ENCODE assay signal across 8 mouse cellular contexts in the genomic region with DNA sequence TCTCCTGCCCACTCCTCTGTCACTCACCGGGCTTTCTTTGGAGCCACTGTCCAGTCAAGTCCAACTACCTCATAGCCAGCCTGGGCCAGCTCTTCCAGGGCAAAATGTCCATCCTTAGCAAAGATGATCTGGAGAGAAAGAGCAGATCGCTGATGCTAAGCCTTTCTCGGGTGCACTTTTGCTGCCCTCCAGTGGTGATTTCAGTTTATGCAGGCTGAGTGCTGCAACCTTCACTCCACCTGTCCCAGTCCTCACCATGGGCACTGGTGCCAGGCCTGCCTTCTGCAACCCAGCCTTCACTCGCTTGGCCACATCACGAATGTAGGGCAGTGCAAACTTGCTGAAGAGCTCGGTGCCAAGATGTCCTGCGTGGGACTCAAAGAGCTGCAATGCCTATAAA. TPM values are rescaled to one million over a fixed set of nuclear protein-coding genes. Genes with fewer than 3 reads are reported as not detected.
A peak's percentile ranks its signal among the peaks of the same experiment; 100 is the strongest.
DNase-seq lines count a peak whose midpoint lies in the region; ATAC-seq and TF ChIP-seq lines count a peak whose summit lies in the region.

No protein-coding gene starts in this region.

- no peaks in the 10 kb centered on the region for H3K27me3 ChIP-seq in MEL (ENCODE audit: control insufficient read depth in 1 of 2, insufficient read depth in 2 of 2, low read length in 2 of 2)
- no peaks in the 10 kb centered on the region for H3K27me3 ChIP-seq in forebrain, postnatal 0 days (ENCODE audit: insufficient read depth, low read length)
- no peaks in the 10 kb centered on the region for H3K27me3 ChIP-seq in liver, embryonic 12.5 days (replicated peaks)
- H3K27me3 ChIP-seq in neural tube, embryonic 11.5 days (ENCODE audit: control insufficient read depth, insufficient read depth, low read length): no peaks in the 10 kb centered on the region

- no peak for TF ChIP-seq EP300 in MEL (IDR thresholded peaks at IDR 0.05; ENCODE audit: low read depth in 1 of 2, low read length in 2 of 2)

- peaks cover 0 to 9% of the 10 kb centered on the region in 2 experiments; a peak in 2 of 4 replicates for H3K4me1 ChIP-seq in MEL (ENCODE audit: control insufficient read depth in 1 of 2, insufficient read depth in 2 of 2, low read length in 2 of 2)
- peaks cover 13% of the 10 kb centered on the region; the same call in 1 of the 2 replicates for H3K4me1 ChIP-seq in forebrain, postnatal 0 days (ENCODE audit: insufficient read depth)
- peaks cover 44% of the 10 kb centered on the region for H3K4me1 ChIP-seq in liver, embryonic 12.5 days
- H3K4me1 ChIP-seq in neural tube, embryonic 11.5 days (ENCODE audit: control insufficient read depth, insufficient read depth, low read length): peaks cover 17% of the 10 kb centered on the region

- peaks cover 6% of the 10 kb centered on the region; the same call in 1 of the 2 replicates for H3K79me2 ChIP-seq in MEL (ENCODE audit: control insufficient read depth, insufficient read depth, low read length, poor library complexity)

- DNase-seq in 416B (ENCODE audit: low read depth) (peak; percentile 76), MEL (ENCODE audit: low read depth, low spot score) (peak; percentile 80)
- DNase-seq in cerebellum, adult 18-20 months: peak; percentile 92
- DNase-seq in forebrain, postnatal 0 days: peak; percentile 89
- peak; percentile 70 to 91 for DNase-seq in kidney, adult 8-10 months
- peak; percentile 82 for DNase-seq in neural tube, embryonic 11.5 days (ENCODE audit: low spot score)
- DNase-seq in thymus, postnatal 10 days (ENCODE audit: low spot score in 2 of 2): peak; percentile 52 to 79

- WGBS in forebrain, postnatal 0 days: 15% methylated on average over 7 of the region's 7 CpGs
- 18% methylated on average over 7 of the region's 7 CpGs for WGBS in liver, embryonic 12.5 days (ENCODE audit: insufficient replicate concordance)
- 18% methylated on average over 7 of the region's 7 CpGs for WGBS in neural tube, embryonic 11.5 days

- TF ChIP-seq RAD21 in MEL (IDR thresholded peaks at IDR 0.05; ENCODE audit: low read depth, low read length): peak; percentile 74

- no peak overlapping the region for H3K4me3 ChIP-seq in MEL (ENCODE audit: control insufficient read depth in 1 of 2, insufficient read depth in 1 of 2, low read depth in 2 of 2, low read length in 2 of 2)
- no peak overlapping the region for H3K4me3 ChIP-seq in forebrain, postnatal 0 days (ENCODE audit: low read depth, low read length)
- peak overlapping the region; percentile 97 for H3K4me3 ChIP-seq in liver, embryonic 12.5 days
- H3K4me3 ChIP-seq in neural tube, embryonic 11.5 days (ENCODE audit: low read depth, low read length): no peak overlapping the region

- ATAC-seq in forebrain, postnatal 0 days: no peak; the same call in 1 of the 2 replicates
- no peak for ATAC-seq in liver, embryonic 12.5 days
- ATAC-seq in neural tube, embryonic 11.5 days (ENCODE audit: insufficient read depth, low FRiP score, low TSS enrichment): no peak

- peaks cover 0 to 5% of the 10 kb centered on the region in 2 experiments; a peak in 2 of 4 replicates for H3K36me3 ChIP-seq in MEL (ENCODE audit: control insufficient read depth in 1 of 2, insufficient read depth in 2 of 2, low read length in 2 of 2)
- peaks cover 27% of the 10 kb centered on the region for H3K36me3 ChIP-seq in forebrain, postnatal 0 days (ENCODE audit: insufficient read depth)
- H3K36me3 ChIP-seq in liver, embryonic 12.5 days: peaks cover 55% of the 10 kb centered on the region
- H3K36me3 ChIP-seq in neural tube, embryonic 11.5 days (ENCODE audit: control insufficient read depth, insufficient read depth, low read length): no peaks in the 10 kb centered on the region

- H3K9me3 ChIP-seq in MEL (replicated peaks; ENCODE audit: insufficient read depth, low read length): no peaks in the 10 kb centered on the region
- H3K9me3 ChIP-seq in forebrain, postnatal 0 days (ENCODE audit: low read length): no peaks in the 10 kb centered on the region
- H3K9me3 ChIP-seq in liver, embryonic 12.5 days (replicated peaks): no peaks in the 10 kb centered on the region
- H3K9me3 ChIP-seq in neural tube, embryonic 11.5 days (ENCODE audit: control insufficient read depth, low read length): no peaks in the 10 kb centered on the region

- H3K4me2 ChIP-seq in forebrain, postnatal 0 days (ENCODE audit: low read depth): no peak overlapping the region
- peak overlapping the region; percentile 84 for H3K4me2 ChIP-seq in liver, embryonic 12.5 days
- no peak overlapping the region for H3K4me2 ChIP-seq in neural tube, embryonic 11.5 days (ENCODE audit: low read depth)

- no peak overlapping the region for H3K9ac ChIP-seq in MEL (ENCODE audit: control insufficient read depth, low read depth, low read length, poor library complexity, severe bottlenecking)
- no peak overlapping the region for H3K9ac ChIP-seq in forebrain, postnatal 0 days
- H3K9ac ChIP-seq in liver, embryonic 12.5 days: peak overlapping the region; percentile 92; the same call in 1 of the 2 replicates
- no peak overlapping the region for H3K9ac ChIP-seq in neural tube, embryonic 11.5 days (ENCODE audit: low read length)

- TF ChIP-seq CTCF in MEL (IDR thresholded peaks at IDR 0.05 in 2 of 3, conservative IDR thresholded peaks at IDR 0.05 in 1 of 3; ENCODE audit: control insufficient read depth in 1 of 3, insufficient read depth in 1 of 3, low read depth in 2 of 3, low read length in 3 of 3, poor library complexity in 1 of 3, severe bottlenecking in 1 of 3): peak; percentile 76 to 95 (median 85)
- peak; percentile 97 for TF ChIP-seq CTCF in forebrain, postnatal 0 days (IDR thresholded peaks at IDR 0.05; ENCODE audit: low read depth)

- no peak for TF ChIP-seq POLR2A in MEL (IDR thresholded peaks at IDR 0.05; ENCODE audit: control insufficient read depth in 1 of 2, insufficient read depth in 1 of 2, low read depth in 1 of 2, low read length in 2 of 2, poor library complexity in 1 of 2)

- no peak overlapping the region for H3K27ac ChIP-seq in MEL (ENCODE audit: control insufficient read depth, low read depth, low read length)
- H3K27ac ChIP-seq in forebrain, postnatal 0 days (ENCODE audit: low read depth, low read length): no peak overlapping the region
- peak overlapping the region; percentile 99; the same call in 1 of the 2 replicates for H3K27ac ChIP-seq in liver, embryonic 12.5 days
- no peak overlapping the region for H3K27ac ChIP-seq in neural tube, embryonic 11.5 days (ENCODE audit: low read depth, low read length)

TF ChIP-seq in MEL, 35 proteins besides CTCF, POLR2A, EP300 and RAD21 (continues in another document):
- TF ChIP-seq USF1 (IDR thresholded peaks at IDR 0.05; ENCODE audit: low read depth, low read length) (no peak), JUND (IDR thresholded peaks at IDR 0.05; ENCODE audit: low read depth, low read length) (no peak), USF2 (IDR thresholded peaks at IDR 0.05; ENCODE audit: borderline replicate concordance in 1 of 2, insufficient read depth in 1 of 2, low read depth in 1 of 2, low read length in 2 of 2) (no peak), RCOR1 (IDR thresholded peaks at IDR 0.05; ENCODE audit: low read depth, low read length) (0 out of 2 replicates have a peak, but pooled peaks have one; percentile 12), SIN3A (IDR thresholded peaks at IDR 0.05; ENCODE audit: low read length) (no peak), MAZ (IDR thresholded peaks at IDR 0.05; ENCODE audit: low read depth, low read length) (0 out of 2 replicates have a peak, but pooled peaks have one; percentile 26), GABPA (IDR thresholded peaks at IDR 0.05; ENCODE audit: low read depth, low read length) (no peak), BHLHE40 (IDR thresholded peaks at IDR 0.05; ENCODE audit: borderline replicate concordance, low read depth, low read length) (peak; percentile 34), E2F4 (IDR thresholded peaks at IDR 0.05; ENCODE audit: borderline replicate concordance, low read depth, low read length) (no peak), MEF2A (IDR thresholded peaks at IDR 0.05; ENCODE audit: extremely low read depth, insufficient replicate concordance, low read depth, low read length, poor library complexity, severe bottlenecking) (no peak), ZKSCAN1 (IDR thresholded peaks at IDR 0.05; ENCODE audit: low read depth, low read length) (no peak), MXI1 (IDR thresholded peaks at IDR 0.05; ENCODE audit: low read depth, low read length) (no peak), TCF12 (IDR thresholded peaks at IDR 0.05; ENCODE audit: low read depth, low read length) (no peak), MYC (IDR thresholded peaks at IDR 0.05; ENCODE audit: low read depth, low read length) (0 out of 2 replicates have a peak, but pooled peaks have one; percentile 19), KAT2A (conservative IDR thresholded peaks at IDR 0.05; ENCODE audit: low read depth, low read length) (no peak)

RNA-seq across cellular contexts. Expression of a gene that starts 2.8 kb away (rescaled TPM):
- total RNA-seq in MEL (2012; rRNA removed): 72.0 and 108 TPM in 2 replicates
- polyA plus RNA-seq in MEL (2012; ENCODE audit: insufficient read depth in 1 of 2, insufficient read length in 2 of 2, low read depth in 1 of 2, low replicate concordance in 2 of 2, missing spikeins in 1 of 2): 100 to 1,000 TPM; 132 to 645 TPM
- total RNA-seq in forebrain, postnatal 0 days (2014; rRNA removed): 33.1 and 33.4 TPM in 2 replicates
- polyA plus RNA-seq in forebrain, postnatal 0 days (2015; fragmentation: Nextera tagmentation; extraction: Ambion mirVana): 43.3 and 44.1 TPM in 2 replicates
- polyA plus RNA-seq in liver, embryonic 12.5 days (2016; fragmentation: Nextera tagmentation; extraction: Ambion mirVana): 547 and 565 TPM in 2 replicates
- 89.8 and 99.2 TPM in 2 replicates for polyA plus RNA-seq in neural tube, embryonic 11.5 days (2014; fragmentation: Nextera tagmentation; extraction: Ambion mirVana)

RNA-seq across cellular contexts. Expression of a gene that starts 3.8 kb away (rescaled TPM):
- 9.8 TPM in 2 replicates for total RNA-seq in MEL (2012; rRNA removed)
- 10 to 100 TPM in 1 of 2 experiments, not detected in 1; 19.1 TPM for polyA plus RNA-seq in MEL (2012; ENCODE audit: insufficient read depth in 1 of 2, insufficient read length in 2 of 2, low read depth in 1 of 2, low replicate concordance in 2 of 2, missing spikeins in 1 of 2)
- 45.4 and 53.2 TPM in 2 replicates for total RNA-seq in forebrain, postnatal 0 days (2014; rRNA removed)
- 19.6 and 22.9 TPM in 2 replicates for polyA plus RNA-seq in forebrain, postnatal 0 days (2015; fragmentation: Nextera tagmentation; extraction: Ambion mirVana)
- polyA plus RNA-seq in liver, embryonic 12.5 days (2016; fragmentation: Nextera tagmentation; extraction: Ambion mirVana): 11.8 TPM in 2 replicates
- polyA plus RNA-seq in neural tube, embryonic 11.5 days (2014; fragmentation: Nextera tagmentation; extraction: Ambion mirVana): 12.9 and 14.7 TPM in 2 replicates

RNA-seq across cellular contexts. Expression of a gene that starts 27.8 kb away (rescaled TPM):
- total RNA-seq in MEL (2012; rRNA removed): 75.4 and 79.3 TPM in 2 replicates
- polyA plus RNA-seq in MEL (2012; ENCODE audit: insufficient read depth in 1 of 2, insufficient read length in 2 of 2, low read depth in 1 of 2, low replicate concordance in 2 of 2, missing spikeins in 1 of 2): 10 to 100 TPM in 1 of 2 experiments, not detected in 1; 77.5 TPM
- 21.8 and 24.7 TPM in 2 replicates for total RNA-seq in forebrain, postnatal 0 days (2014; rRNA removed)
- polyA plus RNA-seq in forebrain, postnatal 0 days (2015; fragmentation: Nextera tagmentation; extraction: Ambion mirVana): 54.1 and 59.9 TPM in 2 replicates
- 55.2 and 55.3 TPM in 2 replicates for polyA plus RNA-seq in liver, embryonic 12.5 days (2016; fragmentation: Nextera tagmentation; extraction: Ambion mirVana)
- 48.1 and 52.5 TPM in 2 replicates for polyA plus RNA-seq in neural tube, embryonic 11.5 days (2014; fragmentation: Nextera tagmentation; extraction: Ambion mirVana)
